Mouse (Mus musculus) forebrain, embryonic 13.5 days (tissue): ENCODE data around the gene Actr6. TPM values are rescaled to one million over a fixed set of nuclear protein-coding genes. Genes with fewer than 3 reads are reported as not detected.
"Not testable (repeated sequence)": the region's sequence is repeated elsewhere in the genome, so short reads cannot be mapped to it uniquely, and the experiment has no call there.

Experiments used
- ATAC-seq: fragments of 200-750 bp; cut with Nextera tagmentation; 2 replicates; pipeline ENCODE4 v1.8.0; 2017
- H3K27ac ChIP-seq: fragments of 300-500 bp; sonication (generic); 2 replicates; pipeline ENCODE4 v1.5.1; 2015; ENCODE audit warnings: inconsistent platforms, mild to moderate bottlenecking, moderate library complexity
- H3K27me3 ChIP-seq: fragments of 300-500 bp; sonication (generic); 2 replicates; pipeline ENCODE4 v1.6.1; 2015; ENCODE audit warnings: mild to moderate bottlenecking, inconsistent platforms
- H3K36me3 ChIP-seq: fragments of 300-500 bp; sonication (generic); 2 replicates; pipeline ENCODE4 v1.6.1; 2015; ENCODE audit warnings: mild to moderate bottlenecking, inconsistent platforms; ENCODE audit not compliant: poor library complexity, severe bottlenecking
- H3K4me1 ChIP-seq: fragments of 300-500 bp; sonication (generic); 2 replicates; pipeline ENCODE4 v1.6.1; 2015; ENCODE audit warnings: inconsistent platforms
- H3K4me2 ChIP-seq: fragments of 300-500 bp; sonication (generic); 2 replicates; pipeline ENCODE4 v1.6.1; 2015; ENCODE audit warnings: inconsistent platforms, mild to moderate bottlenecking, moderate library complexity
- H3K4me3 ChIP-seq: fragments of 300-500 bp; sonication (generic); 2 replicates; pipeline ENCODE4 v1.5.1; 2015; ENCODE audit warnings: mild to moderate bottlenecking, inconsistent platforms
- H3K9ac ChIP-seq: fragments of 300-500 bp; sonication (generic); 2 replicates; pipeline ENCODE4 v1.6.1; 2015; ENCODE audit warnings: mild to moderate bottlenecking, inconsistent platforms
- H3K9me3 ChIP-seq: fragments of 300-500 bp; sonication (generic); replicated peaks from 2 replicates; pipeline ENCODE4 v1.6.1; 2016; ENCODE audit warnings: inconsistent platforms
- WGBS: fragments of 180-500 bp; shearing (Covaris S2); methylation state at CpG from one replicate; pipeline ENCODE4 v1.1.7; 2015; 5-methylcytosine and 5-hydroxymethylcytosine counted together
- polyA plus RNA-seq: library from polyadenylated mRNA; unstranded; fragments of >200 nt; fragmentation: Nextera tagmentation; extraction: Ambion mirVana; gene quantifications from 2 replicates; pipeline ENCODE4 v1.2.1, GENCODE M21; 2015

Gene Actr6
- polyA plus RNA-seq, 1 experiment from 2014 or later = 60.4 TPM

GRCm38 (mm10) chr10:89690021-89690420 is 42.1 kb downstream of the Actr6 start:
- Histone ChIP-seq H3K4me3 (no peak overlapping the region), H3K9me3 (no peaks in the 10 kb centered on the region), H3K4me2 (no peak overlapping the region), H3K9ac (no peak overlapping the region), H3K27me3 (no peaks in the 10 kb centered on the region), H3K36me3 (no peaks in the 10 kb centered on the region), H3K27ac (no peak overlapping the region), H3K4me1 (peaks cover 4% of the 10 kb centered on the region)
- 64% methylated on average over 8 of the region's 8 CpGs for WGBS
- ATAC-seq = no peak

GRCm38 (mm10) chr10:89687455-89687854 is 44.6 kb downstream of the Actr6 start:
- ATAC-seq = no peak
- Histone ChIP-seq H3K4me2 (no peak overlapping the region), H3K36me3 (no peaks in the 10 kb centered on the region), H3K9ac (no peak overlapping the region), H3K27me3 (no peaks in the 10 kb centered on the region), H3K4me1 (peaks cover 20% of the 10 kb centered on the region), H3K4me3 (no peak overlapping the region), H3K9me3 (no peaks in the 10 kb centered on the region), H3K27ac (no peak overlapping the region)
- 88% methylated on average over 2 of the region's 2 CpGs for WGBS

GRCm38 (mm10) chr10:89686139-89686808 is 45.8 kb downstream of the Actr6 start, which contains the start of gene Scyl2:
Gene Scyl2 (minus strand): TSS chr10:89686285.
- no peaks in the 10 kb centered on the region for H3K36me3 ChIP-seq
- peaks cover 20% of the 10 kb centered on the region for H3K4me1 ChIP-seq
- 6% methylated on average over 31 of the region's 31 CpGs for WGBS
- H3K9ac ChIP-seq = peak within 1 kb of the TSS; percentile 93
- H3K4me3 ChIP-seq = peak within 1 kb of the TSS; percentile 85
- H3K27me3 ChIP-seq = no peaks in the 10 kb centered on the region
- ATAC-seq = peak; percentile 99
- no peaks in the 10 kb centered on the region for H3K9me3 ChIP-seq
- H3K27ac ChIP-seq = peak within 1 kb of the TSS; percentile 66; the same call in 1 of the 2 replicates
- H3K4me2 ChIP-seq = peak within 1 kb of the TSS; percentile 84

GRCm38 (mm10) chr10:89685391-89686138 is 46.5 kb downstream of the Actr6 start:
- ATAC-seq = no peak; the same call in 1 of the 2 replicates
- Histone ChIP-seq H3K27me3 (no peaks in the 10 kb centered on the region), H3K27ac (peak overlapping the region; percentile 66; the same call in 1 of the 2 replicates), H3K4me3 (peak overlapping the region; percentile 85), H3K4me1 (peaks cover 20% of the 10 kb centered on the region), H3K4me2 (peak overlapping the region; percentile 84), H3K9me3 (no peaks in the 10 kb centered on the region), H3K36me3 (no peaks in the 10 kb centered on the region), H3K9ac (peak overlapping the region; percentile 93)
- WGBS = under 1% methylated on average over 50 of the region's 51 CpGs

GRCm38 (mm10) chr10:89682961-89683360 is 49.1 kb downstream of the Actr6 start:
- no peaks in the 10 kb centered on the region for H3K36me3 ChIP-seq
- no peak overlapping the region for H3K4me3 ChIP-seq
- H3K4me1 ChIP-seq = peaks cover 20% of the 10 kb centered on the region
- H3K27me3 ChIP-seq = no peaks in the 10 kb centered on the region
- no peaks in the 10 kb centered on the region for H3K9me3 ChIP-seq
- H3K27ac ChIP-seq = no peak overlapping the region
- WGBS = 78% methylated on average over 10 of the region's 10 CpGs
- H3K4me2 ChIP-seq = no peak overlapping the region
- no peak for ATAC-seq
- H3K9ac ChIP-seq = no peak overlapping the region

DNA sequence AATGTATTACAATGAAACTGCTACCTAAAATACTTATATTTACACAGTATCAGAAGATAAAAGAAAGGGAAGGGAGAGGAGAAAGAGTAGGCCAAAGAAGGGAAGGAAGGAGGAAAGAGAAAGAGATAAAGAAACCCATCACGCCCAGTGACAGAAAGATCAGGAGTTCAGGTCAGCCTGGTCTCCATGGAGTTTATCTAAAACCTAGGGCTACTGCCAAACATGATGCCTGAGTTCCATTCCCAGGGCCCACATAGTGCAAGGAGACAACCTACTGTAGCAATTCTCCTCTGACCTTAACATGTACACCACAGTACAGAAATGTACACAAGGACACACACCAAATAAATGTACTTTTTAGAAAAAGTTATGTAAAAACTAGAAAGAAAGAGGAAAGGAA is 49.9 kb downstream of the Actr6 start:
- Histone ChIP-seq H3K9ac (no peak overlapping the region), H3K27ac (no peak overlapping the region), H3K4me2 (no peak overlapping the region), H3K9me3 (no peaks in the 10 kb centered on the region), H3K4me1 (peaks cover 20% of the 10 kb centered on the region), H3K4me3 (no peak overlapping the region), H3K27me3 (no peaks in the 10 kb centered on the region), H3K36me3 (no peaks in the 10 kb centered on the region)
- no peak for ATAC-seq
- 86% methylated on average over 1 of the region's 1 CpGs for WGBS

- no peak for ATAC-seq
- no peak overlapping the region for H3K4me3 ChIP-seq
- H3K9ac ChIP-seq = no peak overlapping the region
- 97% methylated on average over 4 of the region's 4 CpGs for WGBS
- peaks cover 20% of the 10 kb centered on the region for H3K4me1 ChIP-seq
- no peak overlapping the region for H3K27ac ChIP-seq
- H3K4me2 ChIP-seq = no peak overlapping the region
- H3K27me3 ChIP-seq = no peaks in the 10 kb centered on the region
- H3K9me3 ChIP-seq = no peaks in the 10 kb centered on the region
- no peaks in the 10 kb centered on the region for H3K36me3 ChIP-seq
These were observed 50.4 kb downstream of the Actr6 start for GRCm38 (mm10) chr10:89681706-89682105.

GRCm38 (mm10) chr10:89680517-89680916 is 51.6 kb downstream of the Actr6 start:
- Histone ChIP-seq H3K27me3 (no peaks in the 10 kb centered on the region), H3K9ac (no peak overlapping the region), H3K9me3 (no peaks in the 10 kb centered on the region), H3K27ac (no peak overlapping the region), H3K4me1 (peaks cover 20% of the 10 kb centered on the region), H3K4me3 (no peak overlapping the region), H3K4me2 (no peak overlapping the region), H3K36me3 (no peaks in the 10 kb centered on the region)
- no peak for ATAC-seq
- WGBS = 87% methylated on average over 3 of the region's 3 CpGs

DNA sequence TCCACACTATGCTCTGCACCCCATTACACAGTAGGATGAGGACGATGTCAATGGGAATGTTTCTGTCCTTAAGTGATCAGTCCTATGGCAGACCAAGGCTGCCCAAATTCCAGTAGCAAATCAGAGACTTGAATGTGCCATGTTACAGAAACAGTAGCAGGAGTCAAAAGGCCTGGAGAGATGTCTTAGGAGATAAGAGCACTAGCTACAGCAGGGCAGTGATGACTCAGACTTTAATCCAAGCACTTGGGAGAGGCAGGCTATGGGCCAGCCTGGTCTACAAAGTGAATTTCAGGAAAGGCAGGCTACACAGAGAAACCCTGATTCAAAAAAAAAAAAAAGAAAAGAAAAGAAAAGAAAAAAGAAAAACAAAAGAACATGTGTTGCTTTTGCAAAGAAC is 52.6 kb downstream of the Actr6 start:
- 98% methylated on average over 1 of the region's 1 CpGs for WGBS
- H3K4me2 ChIP-seq = no peak overlapping the region
- ATAC-seq = no peak

GRCm38 (mm10) chr10:89678054-89678453 is 54.0 kb downstream of the Actr6 start:
- Histone ChIP-seq H3K9ac (no peak overlapping the region), H3K36me3 (no peaks in the 10 kb centered on the region), H3K27me3 (no peaks in the 10 kb centered on the region), H3K4me2 (no peak overlapping the region), H3K9me3 (no peaks in the 10 kb centered on the region), H3K27ac (no peak overlapping the region), H3K4me3 (no peak overlapping the region), H3K4me1 (0 out of 2 replicates have a peak, but pooled peaks cover 3% of the 10 kb centered on the region)
- ATAC-seq = no peak
- WGBS = 94% methylated on average over 4 of the region's 4 CpGs

More for the DNA sequence above, 52.6 kb downstream of the Actr6 start:
- no peaks in the 10 kb centered on the region for H3K27me3 ChIP-seq
- H3K4me1 ChIP-seq = peaks cover 11% of the 10 kb centered on the region
- H3K36me3 ChIP-seq = no peaks in the 10 kb centered on the region
- H3K9ac ChIP-seq = no peak overlapping the region
- H3K9me3 ChIP-seq = no peaks in the 10 kb centered on the region
- H3K27ac ChIP-seq = no peak overlapping the region
- no peak overlapping the region for H3K4me3 ChIP-seq

- Histone ChIP-seq H3K27ac (0 out of 2 replicates have a peak overlapping the region, but pooled peaks have one; percentile 10), H3K4me1 (no peaks in the 10 kb centered on the region), H3K9ac (no peak overlapping the region), H3K9me3 (no peaks in the 10 kb centered on the region), H3K4me2 (no peak overlapping the region), H3K27me3 (no peaks in the 10 kb centered on the region), H3K4me3 (no peak overlapping the region), H3K36me3 (no peaks in the 10 kb centered on the region)
- 0 out of 2 replicates have a peak, but pooled peaks have one; percentile 33 for ATAC-seq
- 51% methylated on average over 4 of the region's 4 CpGs for WGBS
These were observed 55.5 kb downstream of the Actr6 start for GRCm38 (mm10) chr10:89676609-89677008.

- not testable (repeated sequence) for ATAC-seq, H3K9me3 ChIP-seq, H3K27me3 ChIP-seq, H3K4me2 ChIP-seq, H3K27ac ChIP-seq, H3K4me3 ChIP-seq, H3K4me1 ChIP-seq, H3K9ac ChIP-seq
- 94% methylated on average over 5 of the region's 5 CpGs for WGBS
- peaks cover 11% of the 10 kb centered on the region; the same call in 1 of the 2 replicates for H3K36me3 ChIP-seq
These were observed 61.7 kb downstream of the Actr6 start for GRCm38 (mm10) chr10:89670371-89670770.
